Mouse (Mus musculus) layer of hippocampus, adult 18-20 months (tissue): ENCODE data around the gene Hoxc10. TPM values are rescaled to one million over a fixed set of nuclear protein-coding genes. Genes with fewer than 3 reads are reported as not detected.

Experiments used
- DNase-seq, 2 experiments: peaks; one replicate each; pipeline ENCODE4 v3.0.0; 2022; ENCODE audit warnings: low spot score in 2 of 2
- total RNA-seq, 2 experiments: library from RNA; stranded (reverse); gene quantifications; 2 replicates each; pipeline ENCODE4 v1.2.3; 2021

The Hoxc10 gene
- total RNA-seq, 2 experiments from 2014 or later: not detected

DNA sequence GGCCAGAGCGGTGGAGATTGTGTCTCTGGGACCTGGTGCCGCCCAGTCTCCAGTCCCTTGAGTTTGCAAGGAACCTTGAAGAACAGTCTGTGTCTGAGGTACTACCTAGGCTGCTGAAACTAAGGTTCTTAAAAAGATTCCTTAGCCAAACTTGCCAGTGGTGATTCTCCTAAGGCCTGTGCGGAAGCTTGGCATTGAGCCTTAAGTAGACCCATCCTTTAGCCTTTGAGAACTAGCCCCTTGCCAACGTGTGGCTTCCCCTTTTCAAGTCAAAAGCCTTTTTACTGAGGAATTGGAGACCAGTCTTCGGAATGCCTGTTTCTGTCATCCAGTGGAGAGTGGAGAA lies 23.2 kb upstream of the Hoxc10 start:
- DNase-seq: no peak

DNA sequence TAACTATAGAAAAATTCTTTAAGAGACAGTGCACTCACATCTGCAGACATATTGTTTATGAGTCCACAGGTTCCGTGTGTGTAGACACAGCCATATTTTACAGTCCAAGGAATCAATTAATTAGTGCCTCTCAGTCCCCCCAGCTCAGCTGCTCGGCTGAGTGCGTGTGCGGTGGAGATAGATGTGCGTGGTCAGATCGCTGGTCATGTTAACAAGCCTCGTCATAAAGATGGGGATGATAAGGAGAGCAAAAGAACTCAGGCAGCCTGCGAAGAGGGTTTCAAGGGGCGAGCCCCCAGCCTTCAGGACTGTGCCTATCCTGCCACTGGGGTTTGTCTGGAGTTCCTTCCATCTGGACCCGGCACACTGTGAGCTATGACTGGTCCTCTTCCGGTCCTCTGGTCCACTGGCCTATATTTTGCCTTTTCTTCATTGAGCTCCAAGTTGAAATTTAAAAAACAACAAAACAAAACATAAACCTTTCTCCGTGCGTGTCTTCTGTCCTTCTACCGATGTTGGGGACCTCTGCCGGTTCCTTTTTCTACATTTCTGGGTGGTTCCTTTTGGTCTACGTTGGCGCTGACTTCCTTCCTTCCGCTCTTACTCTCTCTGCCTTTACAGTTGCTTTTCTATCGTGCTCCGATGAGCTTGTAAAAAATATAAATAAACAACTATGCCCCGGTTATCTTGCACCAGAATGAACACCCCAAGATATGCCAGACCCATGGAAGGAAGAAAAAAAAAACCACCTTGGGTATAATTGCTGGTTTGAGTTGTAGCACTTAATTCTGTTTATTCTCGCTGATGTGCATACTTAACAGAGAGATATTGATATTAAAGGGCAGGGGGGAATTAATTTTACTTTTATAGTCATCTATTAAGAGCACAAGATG lies 21.2 kb upstream of the Hoxc10 start:
- DNase-seq: no peak

GRCm38 (mm10) chr15:102947276-102947675 lies 19.3 kb upstream of the Hoxc10 start:
- no peak for DNase-seq

GRCm38 (mm10) chr15:102948842-102949241 lies 17.8 kb upstream of the Hoxc10 start:
- no peak for DNase-seq

DNA sequence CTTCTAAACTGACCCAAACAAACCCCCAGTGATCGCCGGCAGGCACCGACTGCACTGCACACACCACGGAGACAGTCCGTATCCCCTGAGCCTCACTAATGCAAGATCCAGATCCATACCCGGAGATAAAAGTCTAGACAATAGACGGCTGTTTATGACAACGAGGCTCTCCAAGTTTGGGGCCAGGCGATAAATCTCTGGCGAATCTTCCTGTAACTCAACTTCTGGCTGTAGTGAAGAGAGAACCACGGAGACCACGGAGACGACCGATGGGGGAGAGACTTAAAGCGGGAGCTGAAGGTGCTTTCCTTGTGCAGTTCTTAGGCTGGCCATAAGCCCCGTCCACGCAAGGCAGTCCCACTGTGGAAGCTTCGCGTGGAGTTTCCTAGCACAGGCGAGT lies 16.9 kb upstream of the Hoxc10 start:
- no peak for DNase-seq

DNA sequence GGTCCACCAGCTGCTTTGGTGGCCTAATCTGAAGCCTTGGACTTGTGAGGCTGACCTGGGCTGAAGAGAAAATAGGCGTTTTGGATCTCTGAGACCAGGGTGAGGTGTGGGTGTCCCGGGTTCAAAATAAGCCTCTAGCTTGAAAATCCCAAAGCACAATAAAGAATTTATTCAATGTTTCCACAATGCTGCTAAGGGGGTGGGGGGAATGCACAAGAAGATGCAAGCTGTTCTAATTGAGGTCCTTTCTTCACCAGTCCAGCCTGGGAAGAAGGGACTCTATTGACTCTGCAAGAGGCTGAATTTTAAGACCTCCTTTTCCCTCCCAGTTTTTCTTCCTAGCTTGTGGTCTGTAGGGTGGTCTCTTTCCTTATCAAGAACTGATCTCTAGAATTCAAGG lies 15.7 kb upstream of the Hoxc10 start:
- no peak for DNase-seq

GRCm38 (mm10) chr15:102953561-102953960 lies 13.0 kb upstream of the Hoxc10 start:
- DNase-seq: no peak

- no peak for DNase-seq
Measured at GRCm38 (mm10) chr15:102954192-102955006, 12.2 kb upstream of the Hoxc10 start, which contains the start of gene Hoxc11. Gene Hoxc11 (plus strand): TSS chr15:102954427.

GRCm38 (mm10) chr15:102955007-102955382 lies 11.6 kb upstream of the Hoxc10 start:
- no peak for DNase-seq

GRCm38 (mm10) chr15:102955833-102956640 lies 10.6 kb upstream of the Hoxc10 start:
- DNase-seq: no peak

- DNase-seq: no peak
Measured at GRCm38 (mm10) chr15:102956906-102957305, 9.7 kb upstream of the Hoxc10 start.

DNA sequence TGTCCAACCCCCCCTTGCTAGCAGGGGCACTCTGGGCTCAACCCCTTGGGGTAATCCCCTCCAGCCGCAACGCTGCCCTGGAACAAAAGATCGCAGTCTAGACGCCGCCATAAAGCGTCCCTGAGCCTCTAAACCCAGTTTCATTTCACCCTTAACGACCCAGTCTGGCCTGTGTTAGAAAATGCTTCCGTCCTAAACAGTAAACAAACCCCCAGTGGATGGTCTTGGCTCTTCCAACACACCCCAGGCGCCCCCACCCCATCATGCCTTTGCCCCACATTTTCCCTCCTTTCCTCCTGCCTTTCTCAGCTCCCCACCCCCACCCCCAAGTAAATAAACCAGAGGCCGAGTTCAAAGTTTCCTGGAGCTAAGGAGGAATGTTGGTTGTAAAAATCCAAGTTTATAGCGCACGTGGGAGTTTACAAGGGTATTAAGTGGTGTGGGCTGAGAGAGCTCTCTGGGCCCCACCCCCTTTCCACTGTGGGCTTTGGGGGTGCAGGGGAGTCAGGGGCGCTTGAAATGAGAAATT lies 6.9 kb upstream of the Hoxc10 start:
- DNase-seq: no peak

GRCm38 (mm10) chr15:102961728-102962127 lies 4.9 kb upstream of the Hoxc10 start:
- no peak for DNase-seq

GRCm38 (mm10) chr15:102962492-102962891 lies 4.1 kb upstream of the Hoxc10 start:
- no peak for DNase-seq

- no peak for DNase-seq
Measured at GRCm38 (mm10) chr15:102963259-102963658, 3.3 kb upstream of the Hoxc10 start.

GRCm38 (mm10) chr15:102963671-102964640 lies 2.6 kb upstream of the Hoxc10 start:
- no peak for DNase-seq

GRCm38 (mm10) chr15:102965003-102965891 lies 1.3 kb upstream of the Hoxc10 start:
- no peak for DNase-seq

- no peak for DNase-seq
Measured at GRCm38 (mm10) chr15:102965892-102966775, 462 bp upstream of the Hoxc10 start.
